Mouse (Mus musculus) CD4-positive, CD25-positive, alpha-beta regulatory T cell, adult 2 months (primary cell): ENCODE data around the gene Tdp2.

ENCODE experiments used
- DNase-seq: peaks from one replicate; pipeline ENCODE4 v3.0.0-alpha.2; 2012; ENCODE audit warnings: low read depth, low spot score

Tdp2 gene

GRCm38 (mm10) chr13:24880208-24880607, 48.7 kb downstream of the Tdp2 start:
- no peak for DNase-seq

GRCm38 (mm10) chr13:24880704-24881103, 49.2 kb downstream of the Tdp2 start:
- DNase-seq: no peak

DNA sequence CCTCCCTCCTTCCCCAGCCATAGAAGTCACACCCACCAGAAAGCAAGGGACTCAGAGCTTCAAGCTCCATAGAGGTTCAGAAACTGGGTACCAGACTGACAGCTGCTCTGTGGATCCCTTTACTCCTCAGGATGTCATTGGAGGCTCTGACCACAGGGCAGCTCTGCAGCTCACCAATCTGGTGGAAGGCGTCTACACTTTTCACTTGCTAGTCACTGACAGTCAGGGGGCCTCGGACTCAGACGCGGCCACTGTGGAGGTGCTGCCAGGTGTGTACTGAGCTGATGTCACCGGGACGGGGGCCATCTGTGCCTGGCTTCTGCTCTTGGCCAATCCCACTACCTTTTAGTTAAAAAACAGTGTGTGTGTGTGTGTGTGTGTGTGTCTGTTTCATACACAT, 50.9 kb downstream of the Tdp2 start:
- no peak for DNase-seq

DNA sequence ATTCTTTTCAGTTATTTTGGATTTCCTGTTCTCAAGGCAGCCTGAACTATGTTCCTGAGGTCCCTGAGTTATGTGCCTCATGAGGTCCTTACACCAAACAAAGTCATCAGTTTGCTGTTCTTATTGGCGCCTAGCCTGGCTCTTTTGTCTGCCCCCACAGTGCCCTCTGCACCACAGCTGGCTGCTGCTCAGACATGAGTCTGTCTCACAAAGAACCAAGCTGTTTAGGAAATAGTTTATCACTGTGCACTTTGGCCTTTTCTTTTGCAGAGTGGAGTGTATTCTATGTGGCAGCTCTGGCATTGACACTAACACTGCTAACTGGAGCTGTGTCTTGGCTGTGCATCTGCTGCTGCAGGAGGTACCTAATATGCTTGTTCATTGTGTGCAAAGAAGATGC, 58.1 kb downstream of the Tdp2 start:
- DNase-seq: no peak
